Mouse (Mus musculus) stomach, embryonic 14.5 days (tissue): Measurements from ENCODE around the gene Prdm5. TPM values are rescaled to one million over a fixed set of nuclear protein-coding genes. Genes with fewer than 3 reads are reported as not detected.

ENCODE experiments used
- ATAC-seq: fragments of 200-750 bp; cut with Nextera tagmentation; 2 replicates; pipeline ENCODE4 v1.8.0; 2017; ENCODE audit warnings: low read depth, moderate TSS enrichment; ENCODE audit not compliant: insufficient number of reproducible peaks, insufficient read depth, low FRiP score
- H3K27ac ChIP-seq: fragments of 300-500 bp; sonication (generic); 2 replicates; pipeline ENCODE4 v1.5.1; 2014; ENCODE audit warnings: mild to moderate bottlenecking, low read length, moderate library complexity, mixed read lengths
- H3K27me3 ChIP-seq: fragments of 300-500 bp; sonication (generic); 2 replicates; pipeline ENCODE4 v1.6.1; 2014; ENCODE audit warnings: low read length, control low read depth, mixed read lengths; ENCODE audit not compliant: control insufficient read depth, insufficient read depth
- H3K36me3 ChIP-seq: fragments of 300-500 bp; sonication (generic); 2 replicates; pipeline ENCODE4 v1.6.1; 2014; ENCODE audit warnings: mild to moderate bottlenecking, control low read depth, low read length, moderate library complexity, mixed read lengths; ENCODE audit not compliant: control insufficient read depth, insufficient read depth
- H3K4me1 ChIP-seq: fragments of 300-500 bp; sonication (generic); 2 replicates; pipeline ENCODE4 v1.6.1; 2014; ENCODE audit warnings: low read length, control low read depth, mixed read lengths; ENCODE audit not compliant: control insufficient read depth, insufficient read depth
- H3K4me2 ChIP-seq: fragments of 300-500 bp; sonication (generic); replicated peaks from 2 replicates; pipeline ENCODE4 v1.6.1; 2014; ENCODE audit warnings: low read depth, low read length, control low read depth
- H3K4me3 ChIP-seq: fragments of 300-500 bp; sonication (generic); 2 replicates; pipeline ENCODE4 v1.5.1; 2014; ENCODE audit warnings: low read depth, low read length, control low read depth
- H3K9ac ChIP-seq: fragments of 300-500 bp; sonication (generic); replicated peaks from 2 replicates; pipeline ENCODE4 v1.6.1; 2014; ENCODE audit warnings: low read depth, mild to moderate bottlenecking, control low read depth, low read length, moderate library complexity, mixed read lengths
- H3K9me3 ChIP-seq: fragments of 300-500 bp; sonication (generic); 2 replicates; pipeline ENCODE4 v1.6.1; 2016; ENCODE audit warnings: low read depth, low read length, control low read depth; ENCODE audit not compliant: control insufficient read depth
- WGBS: fragments of 180-500 bp; shearing (Covaris S2); extraction: QIAGEN DNeasy Blood & Tissue Kit; methylation state at CpG from one replicate; pipeline ENCODE4 v1.1.7; 2014; 5-methylcytosine and 5-hydroxymethylcytosine counted together
- polyA plus RNA-seq: library from polyadenylated mRNA; unstranded; fragments of >200 nt; fragmentation: Nextera tagmentation; extraction: Ambion mirVana; gene quantifications from 2 replicates; pipeline ENCODE4 v1.2.1, GENCODE M21; 2014

Gene Prdm5
- polyA plus RNA-seq, 1 experiment from 2014 or later: 27.0 TPM

GRCm38 (mm10) chr6:65969386-65970111, 190.8 kb downstream of the Prdm5 start:
- ATAC-seq: no peak
- Histone ChIP-seq H3K27me3 (no peaks in the 10 kb centered on the region), H3K4me2 (no peak overlapping the region), H3K4me3 (no peak overlapping the region), H3K27ac (no peak overlapping the region), H3K4me1 (no peaks in the 10 kb centered on the region), H3K9me3 (no peaks in the 10 kb centered on the region), H3K36me3 (no peaks in the 10 kb centered on the region), H3K9ac (no peak overlapping the region)
- 68% methylated on average over 6 of the region's 6 CpGs for WGBS

- Histone ChIP-seq H3K36me3 (no peaks in the 10 kb centered on the region), H3K9ac (no peak overlapping the region), H3K4me3 (no peak overlapping the region), H3K4me1 (no peaks in the 10 kb centered on the region), H3K4me2 (no peak overlapping the region), H3K27ac (no peak overlapping the region), H3K27me3 (no peaks in the 10 kb centered on the region), H3K9me3 (no peaks in the 10 kb centered on the region)
- ATAC-seq: no peak
- WGBS: 82% methylated on average over 9 of the region's 9 CpGs
Measured at GRCm38 (mm10) chr6:65970410-65970809, 191.6 kb downstream of the Prdm5 start.

Other genes with a start within 250 kb of the Prdm5 start
- 10.1 and 10.2 TPM in 2 replicates for gene Ndnf, start 107.4 kb upstream of the Prdm5 start, polyA plus RNA-seq
- gene 4930544G11Rik, start 173.6 kb downstream of the Prdm5 start, polyA plus RNA-seq: not detected in 2 replicates